Mouse (Mus musculus): Measurements from ENCODE around the gene Ccdc97.

DNA sequence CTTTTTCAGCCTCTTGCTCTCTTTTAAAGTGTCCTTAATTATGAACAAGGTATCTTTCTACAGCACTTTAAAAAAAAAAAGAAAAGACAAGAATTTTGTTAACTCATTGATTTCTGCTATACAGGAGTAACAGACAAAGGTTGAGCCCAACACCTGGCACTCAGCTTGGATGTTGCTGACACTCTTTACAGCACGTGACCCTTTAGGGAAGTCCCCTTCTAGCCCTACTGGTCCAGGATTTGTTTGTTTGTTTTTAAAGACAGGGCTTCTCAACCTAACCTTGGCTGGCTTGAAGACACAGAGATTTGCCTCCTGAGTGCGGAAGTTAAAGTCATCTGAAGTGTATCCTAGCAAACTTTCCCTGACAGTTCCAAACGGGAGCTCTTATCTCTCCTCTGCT lies 28.0 kb upstream of the Ccdc97 start:
- TF ChIP-seq CTCF (IDR thresholded peaks at IDR 0.05; ENCODE audit: low read depth, low read length) (no peak), GATA1 (IDR thresholded peaks at IDR 0.05; ENCODE audit: borderline replicate concordance, low read length) (no peak)

Measured in G1E (cell line).